Mouse (Mus musculus): ENCODE results near the gene Plpp3.

Gene Plpp3

GRCm38 (mm10) chr4:105158651-105159530, 1.7 kb downstream of the Plpp3 start:
- peak; percentile 80 for DNase-seq (ENCODE audit: low read depth)

DNA sequence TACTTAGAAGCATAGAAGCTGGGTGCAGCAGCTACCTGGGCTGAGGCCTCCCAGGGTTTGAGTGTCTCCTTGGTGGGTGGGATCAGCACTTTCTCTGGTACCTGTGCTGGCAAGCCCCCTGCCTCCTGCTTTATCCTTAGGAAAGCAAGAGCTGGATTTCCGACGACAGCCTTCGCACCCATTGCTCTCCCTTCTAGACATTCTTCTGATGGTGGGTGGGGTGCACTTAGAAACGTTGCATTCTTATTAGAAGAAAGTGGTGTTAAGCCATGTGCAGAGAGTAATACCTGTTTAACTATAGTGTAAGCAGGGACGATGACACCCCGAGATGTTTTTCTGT, 2.4 kb downstream of the Plpp3 start:
- DNase-seq (ENCODE audit: low read depth): no peak

- no peak for DNase-seq (ENCODE audit: low read depth)
Measured at GRCm38 (mm10) chr4:105160470-105160869, 3.3 kb downstream of the Plpp3 start.

DNA sequence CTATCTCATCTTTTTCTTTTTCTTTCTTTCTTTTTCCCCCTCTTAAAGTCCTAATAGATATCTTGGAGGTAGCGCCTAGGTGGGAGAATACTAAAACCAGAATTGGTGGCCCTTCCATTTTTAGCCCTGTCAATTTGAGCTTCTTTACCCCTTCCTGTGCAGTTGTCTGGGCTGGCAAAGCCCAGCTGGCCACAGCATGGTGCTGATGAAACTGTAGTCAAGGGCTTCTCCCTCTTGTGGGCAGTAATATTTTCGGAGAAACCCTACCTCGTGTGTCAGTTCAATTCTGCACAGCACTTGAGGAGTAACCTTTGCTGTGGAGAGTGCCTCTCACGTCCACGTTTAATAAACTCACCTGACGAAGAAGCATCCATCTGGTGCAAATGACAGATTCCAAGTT, 4.9 kb downstream of the Plpp3 start:
- peak; percentile 41 for DNase-seq (ENCODE audit: low read depth)

- no peak for DNase-seq (ENCODE audit: low read depth)
Measured at GRCm38 (mm10) chr4:105162676-105163075, 5.5 kb downstream of the Plpp3 start.

DNA sequence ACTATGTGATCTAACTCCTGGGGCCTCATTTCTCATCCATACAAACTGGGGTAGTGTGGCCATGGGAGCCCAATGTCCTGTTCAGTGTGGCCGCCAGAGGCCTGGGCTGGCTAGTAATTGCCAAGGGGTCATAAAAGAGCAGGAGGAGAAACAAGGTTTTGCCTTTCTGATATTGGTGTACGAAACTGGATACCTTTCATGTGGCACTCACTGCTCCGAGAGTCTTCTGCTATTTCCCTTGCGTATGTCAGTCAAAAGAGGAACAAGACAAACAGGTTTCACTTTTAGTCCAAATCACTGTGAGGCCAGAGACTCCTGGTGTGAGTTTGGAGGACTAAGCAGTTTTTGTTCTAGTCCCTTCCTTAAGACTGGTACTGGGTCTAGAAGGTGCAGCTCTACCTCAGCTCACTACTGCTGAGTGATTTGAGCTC, 6.8 kb downstream of the Plpp3 start:
- no peak for DNase-seq (ENCODE audit: low read depth)

DNA sequence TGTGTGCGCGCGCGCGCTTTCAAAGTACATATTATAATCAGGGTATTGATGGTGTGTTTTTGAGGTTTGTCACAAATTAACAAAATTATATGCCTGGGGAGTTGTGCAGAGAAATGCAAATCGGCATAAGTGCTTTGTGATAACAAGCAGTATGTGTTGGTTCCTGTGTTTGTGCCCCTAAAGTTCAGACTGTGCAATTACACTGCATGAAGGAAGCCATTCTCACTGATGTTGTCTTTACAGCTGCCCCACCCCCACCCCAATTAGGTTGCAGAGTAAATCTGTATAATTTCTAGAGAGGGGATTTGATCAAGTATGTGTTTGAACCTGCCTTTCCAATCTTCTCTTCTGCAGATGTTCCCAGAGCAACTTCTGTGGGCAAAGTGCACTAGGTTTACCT, 7.8 kb downstream of the Plpp3 start:
- no peak for DNase-seq (ENCODE audit: low read depth)

DNA sequence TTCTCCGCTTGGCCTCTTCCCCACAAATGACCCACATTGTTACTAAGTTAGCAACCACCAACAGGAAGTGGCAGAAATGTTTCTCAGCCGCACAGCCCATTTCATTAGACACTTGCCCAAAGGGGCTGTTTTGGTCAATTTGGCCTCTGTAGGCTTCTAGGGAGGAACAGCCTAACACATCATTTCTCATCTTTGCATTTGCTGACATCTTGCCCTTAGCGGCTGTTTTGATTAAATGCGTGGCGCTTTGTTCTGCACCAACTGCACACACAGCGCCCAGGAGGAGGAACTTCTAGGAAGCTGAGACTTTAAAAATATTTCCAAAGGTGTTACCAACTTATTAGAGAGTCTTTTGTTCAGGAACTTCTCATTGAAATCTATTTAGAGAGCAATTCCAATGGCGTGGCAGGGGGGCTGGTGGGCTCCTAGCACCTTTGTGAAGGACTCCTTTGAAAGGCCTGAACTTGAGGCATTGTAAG, 12.0 kb downstream of the Plpp3 start:
- no peak for DNase-seq (ENCODE audit: low read depth)

DNA sequence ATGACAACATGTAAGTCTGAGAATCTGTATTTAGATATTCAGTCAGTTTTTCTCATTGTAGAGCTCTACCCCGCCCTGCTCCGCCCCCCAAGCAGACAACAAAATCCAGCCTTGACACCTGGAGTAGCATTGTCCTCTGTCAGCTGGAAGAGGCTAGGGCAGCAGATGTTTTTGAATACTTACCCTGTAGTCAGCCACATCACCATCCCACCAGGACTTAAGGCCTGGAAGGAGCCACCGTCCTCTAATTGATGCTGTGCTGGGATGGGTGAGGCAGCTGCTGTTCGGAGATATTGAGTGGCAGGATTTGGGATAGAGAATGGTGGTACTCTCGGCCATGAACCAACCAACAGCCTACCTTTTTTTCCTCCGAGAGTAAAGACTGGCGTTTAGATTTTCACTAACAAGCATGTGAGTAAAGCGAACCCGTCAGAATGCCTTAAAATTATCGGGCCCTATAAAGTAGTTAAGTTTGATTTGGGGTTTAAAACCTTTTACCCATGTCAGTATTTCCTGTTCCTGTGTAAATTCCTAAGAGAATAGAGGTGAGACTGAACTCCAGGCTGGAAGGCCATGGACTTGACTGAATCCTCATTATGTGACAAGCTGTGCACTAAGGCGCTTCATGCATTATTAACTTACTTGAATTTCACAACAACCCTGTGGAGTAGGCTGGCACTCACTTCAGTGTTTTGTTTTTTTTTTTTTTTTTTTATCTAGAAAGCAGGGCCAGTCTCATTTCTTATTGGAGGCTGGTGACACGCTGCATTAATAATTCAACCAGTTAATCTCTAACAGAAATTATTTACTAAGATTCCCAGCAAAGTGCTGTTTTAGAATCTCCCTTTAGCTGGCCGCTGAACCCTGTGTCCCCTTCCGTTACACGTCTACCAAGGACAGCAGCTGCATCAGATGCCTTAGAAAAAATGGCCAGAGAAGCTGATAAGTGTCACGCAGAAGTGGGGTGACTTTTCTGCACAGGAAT, 13.0 kb downstream of the Plpp3 start:
- DNase-seq (ENCODE audit: low read depth): no peak

DNA sequence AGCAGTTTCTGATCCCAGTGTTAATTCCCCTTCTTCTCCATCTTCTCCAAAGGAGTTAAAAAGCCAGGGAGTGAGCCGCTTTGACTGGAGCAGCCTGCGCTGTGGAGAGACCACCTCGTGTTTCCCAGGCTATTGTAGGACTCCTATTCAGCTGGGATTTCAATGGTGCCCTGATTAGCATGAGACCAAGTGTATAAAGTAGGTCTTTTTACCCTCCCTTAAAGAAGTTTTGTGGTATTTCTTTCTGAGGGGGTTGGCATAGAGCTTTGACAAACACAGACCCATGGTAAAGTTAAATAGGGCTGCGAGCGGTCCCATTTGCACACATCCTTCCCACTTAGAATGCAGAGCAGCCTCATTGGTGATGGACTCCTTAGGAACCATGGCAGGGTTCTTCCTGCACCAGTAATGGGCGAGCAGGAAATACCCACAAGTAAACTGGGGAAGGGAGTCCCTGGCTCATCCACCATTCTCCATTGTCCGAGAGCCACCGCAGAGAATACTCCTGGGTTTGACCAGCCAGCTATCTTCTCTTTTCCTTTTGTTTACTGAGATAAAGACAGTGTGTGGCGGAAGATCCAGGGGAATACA, 13.8 kb downstream of the Plpp3 start:
- DNase-seq (ENCODE audit: low read depth): no peak

GRCm38 (mm10) chr4:105171432-105171831, 14.3 kb downstream of the Plpp3 start:
- DNase-seq (ENCODE audit: low read depth): no peak

- DNase-seq (ENCODE audit: low read depth): no peak
Measured at GRCm38 (mm10) chr4:105174778-105175177, 17.6 kb downstream of the Plpp3 start.

- DNase-seq (ENCODE audit: low read depth): peak; percentile 60
Measured at GRCm38 (mm10) chr4:105175255-105176035, 18.3 kb downstream of the Plpp3 start.

- DNase-seq (ENCODE audit: low read depth): no peak
Measured at GRCm38 (mm10) chr4:105181014-105181658, 24.0 kb downstream of the Plpp3 start.

- DNase-seq (ENCODE audit: low read depth): no peak
Measured at GRCm38 (mm10) chr4:105181659-105182167, 24.6 kb downstream of the Plpp3 start.

DNA sequence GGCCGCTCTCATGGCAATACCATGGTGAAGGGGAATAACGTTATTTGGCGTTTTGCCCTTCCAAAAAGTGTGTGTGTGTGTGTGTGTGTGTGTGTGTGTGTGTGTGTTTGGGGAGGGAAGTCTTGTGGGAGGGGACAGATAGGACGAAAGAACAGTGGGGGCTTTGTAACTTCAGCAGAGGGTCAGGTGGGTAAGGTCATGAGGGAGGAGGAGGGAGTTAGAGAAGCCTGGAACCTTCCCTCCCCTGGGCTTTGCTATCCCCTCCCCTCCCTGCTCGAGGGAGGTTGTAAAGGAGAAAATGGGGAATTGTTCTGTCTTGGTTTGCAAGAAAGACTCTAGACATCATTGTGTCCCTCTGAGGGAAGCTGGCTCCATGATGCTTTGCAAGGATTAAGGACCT, 25.1 kb downstream of the Plpp3 start:
- no peak for DNase-seq (ENCODE audit: low read depth)

- no peak for DNase-seq (ENCODE audit: low read depth)
Measured at GRCm38 (mm10) chr4:105184490-105184889, 27.3 kb downstream of the Plpp3 start.

DNA sequence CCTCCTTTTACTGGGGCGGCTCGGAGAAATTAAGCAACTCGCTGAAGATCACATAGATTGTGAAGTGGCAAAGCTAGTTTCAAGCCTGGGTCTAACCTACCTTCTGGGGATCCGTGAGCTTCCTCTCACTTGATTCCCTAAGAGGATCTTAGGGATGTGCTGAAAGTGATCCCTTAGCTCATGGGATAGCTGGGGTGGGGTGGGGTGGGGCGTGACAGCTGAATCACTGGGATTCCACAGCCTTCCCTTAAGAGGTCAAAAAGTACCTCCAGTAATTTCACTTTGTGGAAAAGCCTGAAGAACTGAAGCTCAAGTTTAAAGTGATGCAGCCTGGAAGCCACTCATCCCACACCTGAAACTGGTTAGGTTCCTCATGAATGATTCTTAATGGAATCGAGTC, 27.8 kb downstream of the Plpp3 start:
- DNase-seq (ENCODE audit: low read depth): no peak

DNA sequence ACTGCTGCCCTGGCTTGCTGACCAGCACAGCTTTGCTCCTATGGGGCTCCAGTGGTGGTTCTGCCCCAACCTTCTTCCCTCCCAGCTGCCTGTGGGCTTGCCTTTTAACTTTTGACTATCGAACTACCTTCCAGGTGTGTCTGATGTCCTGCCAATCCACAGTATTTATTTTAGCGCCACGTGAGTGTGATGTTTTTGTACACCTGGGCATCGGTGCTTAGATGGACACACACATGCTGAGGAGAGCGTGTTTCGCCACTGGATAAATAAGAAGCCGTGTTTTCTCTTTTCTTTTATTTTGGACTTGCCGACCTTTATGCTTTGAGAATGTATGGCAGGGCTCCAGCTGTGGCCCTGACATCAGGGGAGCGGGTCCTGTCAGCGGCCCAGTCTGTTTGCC, 29.5 kb downstream of the Plpp3 start:
- DNase-seq (ENCODE audit: low read depth): no peak

- DNase-seq (ENCODE audit: low read depth): no peak
Measured at GRCm38 (mm10) chr4:105187873-105188272, 30.7 kb downstream of the Plpp3 start.

DNA sequence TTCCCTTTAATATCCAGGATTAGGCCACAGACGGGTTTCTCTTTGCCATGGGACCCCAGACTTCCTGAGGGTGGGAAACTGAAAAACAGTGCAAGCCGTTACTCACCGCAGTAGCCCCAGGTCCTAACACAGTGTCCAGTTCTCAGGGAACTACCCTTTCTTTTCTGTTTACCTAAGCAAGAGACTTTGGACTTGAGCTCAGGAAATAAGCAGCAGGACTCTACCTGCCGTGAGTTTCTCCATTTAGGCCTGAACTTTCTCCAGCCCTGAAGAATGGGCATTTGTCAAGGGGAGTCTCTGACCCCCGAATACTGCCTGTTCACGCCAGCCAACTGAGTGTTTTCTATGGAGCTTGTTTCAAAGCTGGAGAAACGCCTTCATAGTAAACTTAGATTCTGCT, 31.7 kb downstream of the Plpp3 start:
- no peak for DNase-seq (ENCODE audit: low read depth)
